Mouse (Mus musculus): ENCODE measurements at regions not wholly inside any gene's neighbourhood (a gene's known extent, or its start where the extent isn't known, plus 50 kb on each side); places are given as distances from the start of the nearest gene placed in this dataset.
A peak's percentile ranks its signal among the peaks of the same experiment; 100 is the strongest.

DNA sequence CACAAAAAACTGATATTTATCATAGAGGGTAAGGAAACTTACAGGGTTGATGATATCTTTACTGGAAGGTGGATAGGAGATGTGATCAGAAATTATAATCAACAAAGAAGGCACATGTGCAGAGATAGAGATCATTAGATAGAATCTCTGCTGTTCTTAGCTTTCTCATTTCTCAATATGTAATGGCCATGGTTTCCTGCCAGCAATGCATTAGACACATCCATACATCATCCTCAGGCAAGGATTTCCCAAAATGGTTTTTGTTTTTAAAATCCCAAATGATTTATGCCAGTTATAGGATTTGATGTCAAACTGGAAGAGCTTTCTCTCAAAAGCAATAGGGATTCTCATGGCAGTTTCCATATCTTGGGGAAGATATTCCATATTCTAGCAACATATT is 52.0 kb upstream of the C030005K15Rik start:
- no peak for TF ChIP-seq CTCF (IDR thresholded peaks at IDR 0.05; ENCODE audit: low read depth)
- no peak for TF ChIP-seq EP300 (optimal IDR thresholded peaks at IDR 0.05)
- DNase-seq (ENCODE audit: low spot score) (no peak), ATAC-seq (ENCODE audit: low FRiP score, low TSS enrichment) (no peak)
- H3K9ac ChIP-seq (ENCODE audit: low read length) = no peak overlapping the region
- H3K4me2 ChIP-seq (replicated peaks; ENCODE audit: low read depth) = no peak overlapping the region
- no peaks in the 10 kb centered on the region for H3K27me3 ChIP-seq (ENCODE audit: control insufficient read depth, insufficient read depth, low read length)
- H3K27ac ChIP-seq (replicated peaks) = no peak overlapping the region
- H3K4me3 ChIP-seq (ENCODE audit: low read depth, low read length) = no peak overlapping the region
- no peaks in the 10 kb centered on the region for H3K36me3 ChIP-seq (ENCODE audit: control insufficient read depth, insufficient read depth, low read length)
- H3K9me3 ChIP-seq (ENCODE audit: control insufficient read depth, low read length) = no peaks in the 10 kb centered on the region
- H3K4me1 ChIP-seq (replicated peaks; ENCODE audit: control insufficient read depth, insufficient read depth) = no peaks in the 10 kb centered on the region

DNA sequence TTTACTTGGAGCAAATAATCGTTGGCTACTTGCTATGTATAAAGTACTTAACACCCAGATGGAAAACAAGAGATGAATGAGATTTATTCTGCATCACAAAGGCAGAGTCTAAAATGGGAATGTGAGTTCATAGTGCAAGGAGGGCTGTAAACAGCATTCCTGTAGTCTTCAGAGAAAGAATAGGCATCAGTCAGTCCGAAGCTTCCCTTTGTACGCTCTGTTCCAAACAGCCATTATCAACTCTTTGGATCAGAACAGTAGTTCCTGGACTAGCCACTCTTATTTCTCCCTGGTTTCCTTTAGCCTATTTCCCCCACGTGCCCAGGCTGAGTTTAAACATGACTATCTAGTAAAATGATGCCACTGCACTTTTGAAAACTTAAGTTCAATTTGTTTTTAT is 52.8 kb upstream of the C030005K15Rik start:
- Histone ChIP-seq H3K4me1 (replicated peaks; ENCODE audit: control insufficient read depth, insufficient read depth) (no peaks in the 10 kb centered on the region), H3K27me3 (ENCODE audit: control insufficient read depth, insufficient read depth, low read length) (no peaks in the 10 kb centered on the region), H3K9me3 (ENCODE audit: control insufficient read depth, low read length) (no peaks in the 10 kb centered on the region), H3K4me3 (ENCODE audit: low read depth, low read length) (no peak overlapping the region), H3K27ac (replicated peaks) (no peak overlapping the region), H3K9ac (ENCODE audit: low read length) (no peak overlapping the region), H3K4me2 (replicated peaks; ENCODE audit: low read depth) (no peak overlapping the region), H3K36me3 (ENCODE audit: control insufficient read depth, insufficient read depth, low read length) (no peaks in the 10 kb centered on the region)
- TF ChIP-seq CTCF (IDR thresholded peaks at IDR 0.05; ENCODE audit: low read depth) (no peak), EP300 (optimal IDR thresholded peaks at IDR 0.05) (no peak)
- ATAC-seq (ENCODE audit: low FRiP score, low TSS enrichment) (no peak), DNase-seq (ENCODE audit: low spot score) (no peak)
- WGBS = 41% methylated on average over 4 of the region's 4 CpGs

GRCm38 (mm10) chr10:97793804-97794203 is 67.2 kb upstream of the C030005K15Rik start:
- no peaks in the 10 kb centered on the region for H3K9me3 ChIP-seq (ENCODE audit: control insufficient read depth, low read length)
- no peak overlapping the region for H3K4me3 ChIP-seq (ENCODE audit: low read depth, low read length)
- no peak overlapping the region for H3K27ac ChIP-seq (replicated peaks)
- H3K4me1 ChIP-seq (replicated peaks; ENCODE audit: control insufficient read depth, insufficient read depth) = no peaks in the 10 kb centered on the region
- H3K4me2 ChIP-seq (replicated peaks; ENCODE audit: low read depth) = no peak overlapping the region
- TF ChIP-seq CTCF (IDR thresholded peaks at IDR 0.05; ENCODE audit: low read depth) (no peak), EP300 (optimal IDR thresholded peaks at IDR 0.05) (no peak)
- H3K36me3 ChIP-seq (ENCODE audit: control insufficient read depth, insufficient read depth, low read length) = no peaks in the 10 kb centered on the region
- DNase-seq (ENCODE audit: low spot score) = no peak
- 57% methylated on average over 2 of the region's 2 CpGs for WGBS
- H3K9ac ChIP-seq (ENCODE audit: low read length) = no peak overlapping the region
- no peaks in the 10 kb centered on the region for H3K27me3 ChIP-seq (ENCODE audit: control insufficient read depth, insufficient read depth, low read length)
- peak; percentile 83 for ATAC-seq (ENCODE audit: low FRiP score, low TSS enrichment)

DNA sequence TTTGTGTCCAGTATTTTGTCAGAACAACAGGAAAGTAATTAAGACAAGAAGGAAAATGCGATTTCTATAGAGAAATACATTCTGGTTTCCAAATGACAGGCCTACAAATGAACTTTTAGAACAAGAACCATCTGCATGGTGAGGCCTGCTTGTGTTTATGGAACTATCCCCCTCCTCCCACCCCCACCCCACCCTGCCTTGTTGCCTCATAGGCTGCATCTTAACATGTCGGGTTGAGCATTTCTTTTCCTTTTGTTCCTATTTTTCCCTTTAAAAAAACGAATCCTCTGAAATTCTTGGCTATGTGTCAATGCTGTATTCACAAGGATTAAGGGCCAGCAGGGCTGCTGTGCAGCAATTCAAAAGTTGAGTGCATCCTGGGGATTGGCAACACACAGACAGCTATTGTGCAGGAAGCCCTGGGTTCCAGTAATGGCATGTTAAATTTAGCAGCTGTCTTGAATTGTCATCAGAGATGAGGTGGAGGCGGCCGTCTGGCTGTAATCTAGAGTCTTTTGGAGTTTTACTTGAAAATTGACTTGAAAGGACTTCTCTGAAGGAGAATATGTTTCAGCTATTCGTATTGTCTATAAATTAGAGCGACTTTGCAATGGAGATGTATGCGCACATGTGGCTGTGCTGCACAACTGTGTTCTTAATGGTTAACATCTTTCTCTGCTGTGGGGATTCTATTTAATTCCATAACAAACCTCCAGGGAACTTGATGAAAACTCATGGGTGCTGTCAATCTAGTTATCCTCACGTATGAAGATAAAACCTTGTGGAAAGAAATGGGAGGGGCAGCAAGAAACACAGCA is 75.1 kb upstream of the C030005K15Rik start:
- ATAC-seq (ENCODE audit: low FRiP score, low TSS enrichment) (no peak), DNase-seq (ENCODE audit: low spot score) (no peak)
- Histone ChIP-seq H3K9me3 (ENCODE audit: control insufficient read depth, low read length) (no peaks in the 10 kb centered on the region), H3K27ac (replicated peaks) (no peak overlapping the region), H3K27me3 (ENCODE audit: control insufficient read depth, insufficient read depth, low read length) (no peaks in the 10 kb centered on the region), H3K4me3 (ENCODE audit: low read depth, low read length) (no peak overlapping the region), H3K9ac (ENCODE audit: low read length) (no peak overlapping the region), H3K36me3 (ENCODE audit: control insufficient read depth, insufficient read depth, low read length) (no peaks in the 10 kb centered on the region), H3K4me2 (replicated peaks; ENCODE audit: low read depth) (no peak overlapping the region), H3K4me1 (replicated peaks; ENCODE audit: control insufficient read depth, insufficient read depth) (no peaks in the 10 kb centered on the region)
- WGBS = 50% methylated on average over 9 of the region's 9 CpGs
- TF ChIP-seq EP300 (optimal IDR thresholded peaks at IDR 0.05) (no peak), CTCF (IDR thresholded peaks at IDR 0.05; ENCODE audit: low read depth) (no peak)

GRCm38 (mm10) chr10:97807947-97808346 is 81.4 kb upstream of the C030005K15Rik start:
- H3K9ac ChIP-seq (ENCODE audit: low read length) = no peak overlapping the region
- H3K4me2 ChIP-seq (replicated peaks; ENCODE audit: low read depth) = no peak overlapping the region
- no peaks in the 10 kb centered on the region for H3K36me3 ChIP-seq (ENCODE audit: control insufficient read depth, insufficient read depth, low read length)
- H3K27ac ChIP-seq (replicated peaks) = no peak overlapping the region
- TF ChIP-seq EP300 (optimal IDR thresholded peaks at IDR 0.05) = no peak
- TF ChIP-seq CTCF (IDR thresholded peaks at IDR 0.05; ENCODE audit: low read depth) = no peak
- DNase-seq (ENCODE audit: low spot score) = no peak
- 73% methylated on average over 2 of the region's 2 CpGs for WGBS
- no peaks in the 10 kb centered on the region for H3K4me1 ChIP-seq (replicated peaks; ENCODE audit: control insufficient read depth, insufficient read depth)
- no peak for ATAC-seq (ENCODE audit: low FRiP score, low TSS enrichment)
- H3K9me3 ChIP-seq (ENCODE audit: control insufficient read depth, low read length) = no peaks in the 10 kb centered on the region
- no peak overlapping the region for H3K4me3 ChIP-seq (ENCODE audit: low read depth, low read length)
- no peaks in the 10 kb centered on the region for H3K27me3 ChIP-seq (ENCODE audit: control insufficient read depth, insufficient read depth, low read length)

- no peak for DNase-seq (ENCODE audit: low spot score)
- TF ChIP-seq CTCF (IDR thresholded peaks at IDR 0.05; ENCODE audit: low read depth) (peak; percentile 67), EP300 (optimal IDR thresholded peaks at IDR 0.05) (no peak)
- no peaks in the 10 kb centered on the region for H3K36me3 ChIP-seq (ENCODE audit: control insufficient read depth, insufficient read depth, low read length)
- no peak overlapping the region for H3K9ac ChIP-seq (ENCODE audit: low read length)
- H3K27ac ChIP-seq (replicated peaks) = no peak overlapping the region
- H3K4me1 ChIP-seq (replicated peaks; ENCODE audit: control insufficient read depth, insufficient read depth) = no peaks in the 10 kb centered on the region
- no peak overlapping the region for H3K4me2 ChIP-seq (replicated peaks; ENCODE audit: low read depth)
- no peak overlapping the region for H3K4me3 ChIP-seq (ENCODE audit: low read depth, low read length)
- no peaks in the 10 kb centered on the region for H3K9me3 ChIP-seq (ENCODE audit: control insufficient read depth, low read length)
- no peak for ATAC-seq (ENCODE audit: low FRiP score, low TSS enrichment)
- no peaks in the 10 kb centered on the region for H3K27me3 ChIP-seq (ENCODE audit: control insufficient read depth, insufficient read depth, low read length)
- WGBS = 72% methylated on average over 3 of the region's 3 CpGs
Measured at GRCm38 (mm10) chr10:97842574-97842973, 116.0 kb upstream of the C030005K15Rik start.
